ENCODE assay signal across 17 mouse cellular contexts in the genomic region with DNA sequence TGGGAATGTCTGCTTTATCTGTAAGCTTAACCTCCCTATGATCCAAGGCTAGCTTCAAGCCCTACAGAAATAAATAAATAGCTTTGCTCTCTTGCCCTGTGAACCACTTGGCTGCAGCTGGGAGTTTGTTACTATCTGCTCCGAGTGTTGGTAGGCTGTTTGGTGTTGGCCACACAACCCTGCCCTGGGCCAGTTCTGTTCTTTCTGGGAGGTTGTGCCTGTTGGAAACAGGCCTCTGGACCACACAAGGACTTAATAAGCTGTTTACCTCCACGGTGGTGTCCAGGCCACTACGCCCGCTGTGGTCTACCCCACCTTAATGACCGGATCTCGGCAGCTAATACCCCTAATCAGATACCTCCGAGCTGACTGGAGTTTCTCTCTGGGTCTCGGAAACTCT.
DNase-seq lines count a peak whose midpoint lies in the region; ATAC-seq lines count a peak whose summit lies in the region.
"Had no signal": no experiment of that assay in that cellular context is flagged by ENCODE, and none has a peak within 500 bp of the region (broad histone marks: within the 10 kb centered on the region; RNA-seq: fewer than 3 reads in every experiment).

No protein-coding gene starts in this region.

- ATAC-seq in hindbrain, embryonic 11.5 days (ENCODE audit: low FRiP score): no peak
- ATAC-seq in neural tube, embryonic 15.5 days (ENCODE audit: low FRiP score): no peak
- no peak for ATAC-seq in limb, embryonic 12.5 days (ENCODE audit: insufficient number of reproducible peaks, insufficient read depth, low FRiP score, low TSS enrichment, low read depth)
- no peak for ATAC-seq in stomach, embryonic 14.5 days (ENCODE audit: insufficient number of reproducible peaks, insufficient read depth, low FRiP score, low read depth)
- no peak for ATAC-seq in midbrain, embryonic 13.5 days
- ATAC-seq: forebrain, embryonic 15.5 days had no signal

- H3K27ac ChIP-seq in hindbrain, embryonic 10.5 days: 0 out of 2 replicates have a peak overlapping the region, but pooled peaks have one; percentile 29
- no peak overlapping the region for H3K27ac ChIP-seq in hindbrain, embryonic 11.5 days (ENCODE audit: low read depth, low read length)
- H3K27ac ChIP-seq in neural tube, embryonic 15.5 days (replicated peaks): no peak overlapping the region
- H3K27ac ChIP-seq in limb, embryonic 12.5 days: peak overlapping the region; percentile 62
- H3K27ac ChIP-seq in stomach, embryonic 14.5 days (ENCODE audit: low read length): peak overlapping the region; percentile 50; the same call in 1 of the 2 replicates
- no peak overlapping the region for H3K27ac ChIP-seq in midbrain, embryonic 13.5 days
- H3K27ac ChIP-seq: embryonic facial prominence, embryonic 15.5 days; forebrain, embryonic 15.5 days had no signal

- H3K4me1 ChIP-seq in hindbrain, embryonic 10.5 days (replicated peaks): peaks cover 24% of the 10 kb centered on the region
- H3K4me1 ChIP-seq in hindbrain, embryonic 11.5 days (replicated peaks; ENCODE audit: control insufficient read depth, insufficient read depth, low read length): no peaks in the 10 kb centered on the region
- peaks cover 12% of the 10 kb centered on the region for H3K4me1 ChIP-seq in neural tube, embryonic 15.5 days
- peaks cover 28% of the 10 kb centered on the region for H3K4me1 ChIP-seq in limb, embryonic 12.5 days (replicated peaks)
- H3K4me1 ChIP-seq in stomach, embryonic 14.5 days (ENCODE audit: control insufficient read depth, insufficient read depth, low read length): peaks cover 14% of the 10 kb centered on the region; the same call in 1 of the 2 replicates
- H3K4me1 ChIP-seq in midbrain, embryonic 13.5 days (replicated peaks): peaks cover 6% of the 10 kb centered on the region; the same call in 1 of the 2 replicates
- H3K4me1 ChIP-seq: forebrain, embryonic 15.5 days had no signal

- H3K36me3 ChIP-seq in hindbrain, embryonic 10.5 days: no peaks in the 10 kb centered on the region
- no peaks in the 10 kb centered on the region for H3K36me3 ChIP-seq in hindbrain, embryonic 11.5 days (ENCODE audit: control insufficient read depth, insufficient read depth, low read length)
- H3K36me3 ChIP-seq in neural tube, embryonic 15.5 days: no peaks in the 10 kb centered on the region
- no peaks in the 10 kb centered on the region for H3K36me3 ChIP-seq in limb, embryonic 12.5 days
- no peaks in the 10 kb centered on the region for H3K36me3 ChIP-seq in stomach, embryonic 14.5 days (ENCODE audit: control insufficient read depth, insufficient read depth, low read length)
- no peaks in the 10 kb centered on the region for H3K36me3 ChIP-seq in midbrain, embryonic 13.5 days
- H3K36me3 ChIP-seq: embryonic facial prominence, embryonic 15.5 days; forebrain, embryonic 15.5 days; G1E had no signal

- H3K27me3 ChIP-seq in hindbrain, embryonic 10.5 days (ENCODE audit: insufficient read depth, poor library complexity, severe bottlenecking): peaks cover 53% of the 10 kb centered on the region
- H3K27me3 ChIP-seq in hindbrain, embryonic 11.5 days (ENCODE audit: control insufficient read depth, insufficient read depth, low read length): no peaks in the 10 kb centered on the region; the same call in 1 of the 2 replicates
- 0 out of 2 replicates have a peak, but pooled peaks cover 4% of the 10 kb centered on the region for H3K27me3 ChIP-seq in neural tube, embryonic 15.5 days (replicated peaks)
- H3K27me3 ChIP-seq in limb, embryonic 12.5 days: peaks cover 22% of the 10 kb centered on the region
- no peaks in the 10 kb centered on the region for H3K27me3 ChIP-seq in stomach, embryonic 14.5 days (ENCODE audit: control insufficient read depth, insufficient read depth, low read length)
- H3K27me3 ChIP-seq in midbrain, embryonic 13.5 days: peaks cover 89% of the 10 kb centered on the region

- H3K4me2 ChIP-seq in hindbrain, embryonic 11.5 days (replicated peaks; ENCODE audit: low read depth, low read length): no peak overlapping the region
- H3K4me2 ChIP-seq in neural tube, embryonic 15.5 days: no peak overlapping the region
- H3K4me2 ChIP-seq in limb, embryonic 12.5 days: peak overlapping the region; percentile 13; the same call in 1 of the 2 replicates
- no peak overlapping the region for H3K4me2 ChIP-seq in stomach, embryonic 14.5 days (replicated peaks; ENCODE audit: low read depth, low read length)
- H3K4me2 ChIP-seq in midbrain, embryonic 13.5 days (replicated peaks): no peak overlapping the region
- H3K4me2 ChIP-seq: embryonic facial prominence, embryonic 15.5 days; forebrain, embryonic 15.5 days had no signal

- no peaks in the 10 kb centered on the region for H3K9me3 ChIP-seq in hindbrain, embryonic 10.5 days
- H3K9me3 ChIP-seq in hindbrain, embryonic 11.5 days (ENCODE audit: control insufficient read depth, low read length): no peaks in the 10 kb centered on the region
- H3K9me3 ChIP-seq in neural tube, embryonic 15.5 days (replicated peaks): no peaks in the 10 kb centered on the region
- no peaks in the 10 kb centered on the region for H3K9me3 ChIP-seq in limb, embryonic 12.5 days
- no peaks in the 10 kb centered on the region for H3K9me3 ChIP-seq in stomach, embryonic 14.5 days (ENCODE audit: control insufficient read depth, low read depth, low read length)
- H3K9me3 ChIP-seq in midbrain, embryonic 13.5 days: no peaks in the 10 kb centered on the region
- H3K9me3 ChIP-seq: embryonic facial prominence, embryonic 15.5 days; forebrain, embryonic 15.5 days; G1E had no signal

- WGBS in hindbrain, embryonic 10.5 days: 67% methylated on average over 8 of the region's 8 CpGs
- WGBS in hindbrain, embryonic 11.5 days: 61% methylated on average over 8 of the region's 8 CpGs
- 26% methylated on average over 8 of the region's 8 CpGs for WGBS in neural tube, embryonic 15.5 days
- WGBS in limb, embryonic 12.5 days: 4% methylated on average over 8 of the region's 8 CpGs
- WGBS in stomach, embryonic 14.5 days: 35% methylated on average over 8 of the region's 8 CpGs
- WGBS in midbrain, embryonic 13.5 days: 73% methylated on average over 8 of the region's 8 CpGs

- no peak for DNase-seq in hindbrain, embryonic 10.5 days (ENCODE audit: low spot score)
- DNase-seq in hindbrain, embryonic 11.5 days (ENCODE audit: low spot score): no peak
- DNase-seq in neural tube, embryonic 10.5 days (ENCODE audit: extremely low spot score, low spot score): peak; percentile 40
- DNase-seq in urinary bladder, postnatal 36 days (ENCODE audit: low spot score in 2 of 2): no peak
- DNase-seq: cerebellum, adult 9-10 months; heart, postnatal 10 days; kidney, postnatal 25 days; left cerebral cortex, postnatal 4 days; right cerebral cortex, adult 18-20 months; thymus, postnatal 4 days had no signal

- H3K9ac ChIP-seq in hindbrain, embryonic 11.5 days (ENCODE audit: low read depth, low read length): no peak overlapping the region
- H3K9ac ChIP-seq in neural tube, embryonic 15.5 days (replicated peaks): no peak overlapping the region
- H3K9ac ChIP-seq in limb, embryonic 12.5 days (replicated peaks): no peak overlapping the region
- no peak overlapping the region for H3K9ac ChIP-seq in stomach, embryonic 14.5 days (replicated peaks; ENCODE audit: low read depth, low read length)
- H3K9ac ChIP-seq in midbrain, embryonic 13.5 days (replicated peaks): no peak overlapping the region
- H3K9ac ChIP-seq: embryonic facial prominence, embryonic 15.5 days; forebrain, embryonic 15.5 days had no signal

- no peak overlapping the region for H3K4me3 ChIP-seq in hindbrain, embryonic 10.5 days
- H3K4me3 ChIP-seq in hindbrain, embryonic 11.5 days (ENCODE audit: low read depth, low read length): no peak overlapping the region
- H3K4me3 ChIP-seq in neural tube, embryonic 15.5 days (replicated peaks): no peak overlapping the region
- H3K4me3 ChIP-seq in limb, embryonic 12.5 days (replicated peaks): no peak overlapping the region
- H3K4me3 ChIP-seq in stomach, embryonic 14.5 days (ENCODE audit: low read depth, low read length): no peak overlapping the region
- no peak overlapping the region for H3K4me3 ChIP-seq in midbrain, embryonic 13.5 days (replicated peaks)
- H3K4me3 ChIP-seq: embryonic facial prominence, embryonic 15.5 days; forebrain, embryonic 15.5 days had no signal

Comparison
In these comparisons a context has a peak if more than half of its experiments do, and no peak if none do; other contexts are left out.
1. H3K27ac ChIP-seq: peak in hindbrain, embryonic 10.5 days (single experiment), limb, embryonic 12.5 days (single experiment) and stomach, embryonic 14.5 days (single experiment); none in hindbrain, embryonic 11.5 days (single experiment), neural tube, embryonic 15.5 days (single experiment) and midbrain, embryonic 13.5 days (single experiment).